Mouse (Mus musculus) brain, adult 2 months (tissue): ENCODE data around the gene Pitpnm2.
A peak's percentile ranks its signal among the peaks of the same experiment; 100 is the strongest.

Experiments used
- DNase-seq: peaks from one replicate; pipeline ENCODE4 v3.0.0; 2011; ENCODE audit warnings: low read depth, low spot score

Gene Pitpnm2

DNA sequence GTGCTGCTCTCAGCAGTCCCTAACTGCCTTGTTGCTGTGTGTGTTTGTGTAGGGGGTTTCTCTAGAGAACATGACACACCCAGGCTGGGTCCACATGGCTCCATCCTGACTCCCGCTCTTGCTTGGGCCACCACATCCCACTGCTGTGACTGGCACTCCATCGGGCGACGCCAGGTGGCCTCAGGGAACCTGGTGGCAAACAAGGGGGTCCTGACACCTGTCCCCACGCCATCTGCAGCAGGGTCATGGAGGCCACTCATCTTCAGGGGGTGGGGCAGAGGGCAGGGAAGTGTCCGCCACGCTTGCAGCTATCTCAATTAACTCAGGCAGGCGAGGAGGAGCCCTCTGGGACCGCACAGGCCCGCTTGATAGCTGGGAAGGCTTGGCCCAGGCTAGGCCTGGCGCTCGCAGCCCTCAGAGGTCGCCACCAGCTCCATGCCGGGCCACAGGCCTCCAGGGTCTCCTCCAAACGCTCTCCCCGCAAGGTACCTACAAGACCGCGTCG is 154.4 kb downstream of the Pitpnm2 start:
- peak; percentile 46 for DNase-seq

DNA sequence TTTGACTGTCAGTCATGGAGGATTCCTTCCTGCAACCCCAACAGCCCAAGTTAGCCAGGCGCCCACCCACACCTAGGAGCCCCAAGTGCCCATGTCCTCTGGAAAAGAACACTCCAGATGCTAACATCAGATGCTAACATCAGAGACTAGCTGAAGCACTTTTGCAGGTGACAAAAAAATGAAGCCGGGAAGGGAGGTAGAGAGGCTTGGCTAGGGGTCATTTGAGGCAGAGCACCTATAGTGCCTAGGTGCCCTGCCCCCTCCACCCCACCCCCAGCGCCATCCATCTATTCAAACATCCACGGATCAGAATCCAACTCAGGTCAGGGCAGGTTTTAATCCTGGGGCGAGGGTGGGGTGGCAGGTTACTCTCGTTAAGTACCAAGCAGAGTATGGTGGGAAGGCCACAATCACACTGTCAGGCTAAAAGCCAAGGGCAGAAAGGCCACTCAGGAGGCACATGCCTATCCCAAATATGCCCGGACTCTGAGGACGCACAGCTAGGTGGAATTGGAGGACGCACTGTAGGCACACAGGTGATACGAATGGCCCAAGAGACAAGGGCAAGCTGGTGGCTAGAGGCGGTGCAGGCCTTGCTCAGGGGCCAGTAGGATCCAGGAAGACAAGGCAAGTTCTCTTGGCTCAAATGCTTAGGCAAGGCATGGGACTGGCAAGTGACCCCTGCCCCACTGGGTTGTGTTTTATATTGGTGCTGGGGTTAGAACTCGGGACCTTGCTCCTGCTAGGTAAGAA is 155.5 kb downstream of the Pitpnm2 start:
- DNase-seq: no peak

GRCm38 (mm10) chr5:124093120-124093794 is 156.3 kb downstream of the Pitpnm2 start:
- DNase-seq: peak; percentile 90

DNA sequence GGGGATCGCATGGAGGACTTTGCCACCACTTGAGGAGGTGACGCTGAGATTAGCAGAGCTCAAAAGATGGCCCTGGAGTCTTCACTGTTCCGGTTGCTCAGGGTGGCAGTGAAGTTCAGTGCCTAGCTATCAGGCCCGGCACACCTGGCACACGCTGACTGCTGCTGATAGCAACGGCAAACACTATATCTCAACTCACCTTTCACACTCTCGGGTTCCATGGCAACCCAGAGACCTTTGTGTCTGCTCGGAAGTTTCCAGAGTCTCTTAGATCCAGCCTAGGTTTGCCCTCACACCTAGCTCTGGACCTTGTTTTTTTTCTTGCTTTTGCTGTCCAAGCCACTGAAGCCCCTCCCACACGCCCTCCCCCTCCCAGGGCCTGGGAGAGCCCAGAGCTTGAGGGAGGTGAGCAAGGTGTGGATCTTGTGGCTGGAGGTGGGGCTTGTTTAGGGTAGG is 157.6 kb downstream of the Pitpnm2 start:
- no peak for DNase-seq

GRCm38 (mm10) chr5:124089868-124090267 is 159.7 kb downstream of the Pitpnm2 start:
- no peak for DNase-seq

- no peak for DNase-seq
Observed at GRCm38 (mm10) chr5:124086876-124087275, 162.7 kb downstream of the Pitpnm2 start.

DNA sequence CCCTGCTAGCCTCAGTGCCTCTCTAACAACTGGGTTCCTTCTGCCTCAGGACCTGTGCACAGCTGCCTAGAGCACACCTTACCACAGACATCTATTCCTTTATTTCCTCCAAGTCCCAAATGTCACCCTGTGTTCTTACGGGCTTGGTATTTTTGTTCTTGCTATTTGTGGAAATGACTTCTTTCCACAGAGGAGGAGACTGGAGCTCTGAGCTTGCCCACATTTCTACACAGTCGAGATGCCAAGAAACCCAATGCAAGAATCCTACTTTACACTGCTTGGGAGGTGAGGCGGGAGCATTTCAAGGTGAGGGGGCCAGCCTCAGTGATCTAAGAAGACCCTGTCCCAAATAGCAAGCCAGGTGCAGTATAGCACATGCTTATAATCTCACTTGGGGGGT is 164.0 kb downstream of the Pitpnm2 start:
- peak; percentile 82 for DNase-seq

DNA sequence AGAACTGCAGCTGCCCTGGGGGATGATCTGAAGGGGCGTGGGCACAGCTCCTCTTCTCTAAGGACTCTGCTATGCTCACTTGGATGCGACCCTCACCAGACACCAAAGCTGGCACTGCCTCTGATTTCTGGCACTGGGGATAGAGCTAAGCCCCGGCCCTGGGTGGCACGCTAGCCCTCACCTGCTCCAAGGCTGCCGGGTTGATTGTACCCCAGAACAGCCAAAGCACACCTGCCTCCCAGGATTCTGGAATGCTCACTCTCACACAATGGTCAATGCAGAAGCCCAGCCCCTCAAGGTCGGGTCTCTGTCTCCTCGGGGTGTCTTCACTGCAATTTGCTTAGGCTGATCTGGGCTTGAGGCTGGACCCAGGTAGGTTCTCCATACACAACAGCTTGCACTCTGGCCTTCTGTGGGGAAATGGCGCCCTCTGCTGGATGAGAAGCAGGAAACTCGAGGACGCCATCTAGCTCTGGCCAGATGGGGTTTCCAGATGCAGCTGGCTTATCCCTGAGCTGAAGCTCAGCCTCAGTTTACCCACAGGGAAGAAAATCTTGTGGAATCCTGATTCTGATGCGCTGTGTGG is 164.9 kb downstream of the Pitpnm2 start:
- peak; percentile 93 for DNase-seq

DNA sequence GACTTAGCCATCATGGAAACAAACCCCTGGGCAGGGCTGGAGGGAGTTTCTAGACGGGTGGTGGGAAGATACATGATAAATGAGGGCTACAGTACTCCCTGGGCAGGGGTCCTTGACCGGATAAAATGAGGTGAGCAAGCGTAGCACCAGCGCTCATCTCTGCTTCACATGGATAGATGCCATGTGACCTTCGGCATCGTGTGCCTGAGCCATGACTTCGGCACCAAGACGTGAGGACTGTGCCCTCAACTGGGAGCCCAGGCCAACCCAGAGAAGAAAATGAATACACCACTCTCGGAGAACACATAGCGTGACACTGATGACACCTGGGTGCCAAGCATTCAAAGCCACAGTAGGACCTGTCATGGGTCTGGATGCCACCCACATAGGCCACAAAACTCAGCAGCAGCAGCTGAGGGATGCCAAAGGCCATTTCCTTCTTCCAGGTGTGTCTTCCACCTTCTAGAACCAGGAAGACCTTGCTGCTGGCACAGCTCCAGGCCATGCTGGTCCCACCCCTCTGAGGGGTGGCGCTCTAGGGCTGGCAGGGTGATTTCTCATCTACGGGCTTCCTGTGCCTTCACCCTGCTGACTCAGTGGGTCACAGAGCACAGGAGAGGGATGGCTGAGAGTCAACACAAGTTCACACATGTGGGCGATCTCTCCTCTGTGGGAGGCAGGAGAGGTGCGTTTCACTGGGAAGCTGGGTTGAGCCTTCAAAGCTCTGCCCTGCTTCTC is 165.5 kb downstream of the Pitpnm2 start:
- DNase-seq: peak; percentile 67

GRCm38 (mm10) chr5:124082941-124083688 is 166.4 kb downstream of the Pitpnm2 start:
- no peak for DNase-seq

- DNase-seq: no peak
Observed at GRCm38 (mm10) chr5:124082447-124082846, 167.1 kb downstream of the Pitpnm2 start.

DNA sequence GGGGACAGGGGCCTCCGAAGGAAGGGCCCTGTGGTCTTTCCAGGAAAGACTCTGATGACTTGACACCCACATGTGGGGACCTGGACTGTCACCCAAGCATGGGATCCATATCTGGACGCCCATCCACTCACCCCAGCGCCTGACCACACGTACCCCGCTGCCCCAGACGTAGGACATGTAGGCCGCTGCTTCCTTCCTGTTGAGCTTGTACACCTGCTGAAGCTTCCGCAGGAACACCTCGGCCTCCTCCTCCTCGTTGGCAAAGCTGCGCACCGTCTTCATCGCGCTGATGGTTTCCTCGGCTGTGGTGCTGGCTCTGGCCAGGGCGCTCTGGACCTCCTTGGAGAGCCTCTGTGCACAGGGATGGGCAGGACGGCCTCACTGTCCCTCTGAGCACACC is 169.7 kb downstream of the Pitpnm2 start:
- DNase-seq: no peak

- DNase-seq: peak; percentile 93
Observed at GRCm38 (mm10) chr5:124078794-124079416, 170.7 kb downstream of the Pitpnm2 start.

DNA sequence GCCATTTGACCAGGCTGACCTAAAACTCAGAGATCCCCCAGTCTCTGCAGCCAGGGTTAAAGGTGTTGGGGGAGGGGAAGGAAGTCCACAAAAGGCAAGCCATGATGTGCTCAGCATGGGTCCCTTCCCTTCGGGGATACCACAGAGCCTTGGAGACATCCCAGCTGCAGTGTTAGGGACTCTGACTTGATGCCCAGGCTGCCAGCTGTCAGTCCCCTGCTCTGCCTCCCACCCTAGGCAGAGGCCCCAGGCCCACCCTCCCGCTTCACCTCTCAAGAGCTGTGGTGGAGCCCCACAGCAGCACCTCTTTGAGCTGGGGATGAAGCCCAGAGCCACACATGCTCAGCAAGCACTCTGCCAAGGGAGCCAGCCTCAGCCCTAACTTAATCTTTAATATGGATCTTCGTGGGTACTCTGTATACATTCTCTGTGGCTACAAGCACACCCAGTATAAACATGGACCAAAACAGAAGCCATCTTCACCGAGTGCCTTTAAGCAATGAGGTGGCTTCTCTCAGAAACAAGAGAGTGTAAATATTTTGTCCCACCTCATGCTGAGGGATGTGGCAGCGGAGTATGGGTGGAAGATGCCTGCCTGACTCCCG is 171.6 kb downstream of the Pitpnm2 start:
- DNase-seq: no peak

DNA sequence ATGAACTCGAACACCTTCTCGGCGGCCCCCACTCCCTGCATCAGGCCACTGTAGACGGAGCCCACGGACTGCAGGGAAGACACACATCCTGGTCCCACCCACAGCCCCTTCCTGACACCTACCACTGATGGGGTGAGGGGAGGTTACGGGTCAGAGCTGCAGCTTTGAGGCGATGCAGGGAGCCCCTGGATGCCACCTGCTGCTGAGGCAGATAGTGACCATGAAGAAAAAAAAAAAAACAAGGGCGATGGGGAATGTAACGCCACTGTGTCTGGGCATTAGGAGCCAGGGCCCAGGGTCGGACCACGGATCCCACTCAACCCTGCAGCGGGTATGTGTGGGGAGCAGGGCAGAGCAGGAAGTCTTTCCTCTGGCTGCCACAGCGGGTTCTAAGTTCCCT is 172.3 kb downstream of the Pitpnm2 start:
- DNase-seq: no peak

- no peak for DNase-seq
Observed at GRCm38 (mm10) chr5:124076559-124076958, 173.0 kb downstream of the Pitpnm2 start.

- DNase-seq: no peak
Observed at GRCm38 (mm10) chr5:124075716-124076115, 173.8 kb downstream of the Pitpnm2 start.

GRCm38 (mm10) chr5:124074845-124075307 is 174.7 kb downstream of the Pitpnm2 start:
- DNase-seq: no peak

DNA sequence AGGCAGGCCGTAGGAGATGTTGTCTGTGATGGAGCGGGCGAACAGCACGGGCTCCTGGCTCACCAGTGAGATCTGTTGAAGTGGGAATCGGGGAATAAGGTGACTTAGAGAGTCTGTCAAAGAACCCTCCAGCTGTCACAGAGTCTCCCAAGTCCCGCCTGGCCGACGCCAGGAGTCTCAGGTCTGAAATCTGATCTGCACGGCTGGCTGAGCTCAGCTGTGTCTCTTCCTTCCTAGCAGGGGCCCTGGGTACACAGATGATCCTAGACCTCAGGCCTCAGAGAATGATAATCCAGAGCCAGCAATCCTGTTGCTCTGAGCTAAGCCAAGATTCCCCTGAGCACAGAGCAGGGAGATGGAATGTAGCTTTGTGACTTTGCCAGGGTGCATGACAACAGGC is 175.9 kb downstream of the Pitpnm2 start:
- no peak for DNase-seq

DNA sequence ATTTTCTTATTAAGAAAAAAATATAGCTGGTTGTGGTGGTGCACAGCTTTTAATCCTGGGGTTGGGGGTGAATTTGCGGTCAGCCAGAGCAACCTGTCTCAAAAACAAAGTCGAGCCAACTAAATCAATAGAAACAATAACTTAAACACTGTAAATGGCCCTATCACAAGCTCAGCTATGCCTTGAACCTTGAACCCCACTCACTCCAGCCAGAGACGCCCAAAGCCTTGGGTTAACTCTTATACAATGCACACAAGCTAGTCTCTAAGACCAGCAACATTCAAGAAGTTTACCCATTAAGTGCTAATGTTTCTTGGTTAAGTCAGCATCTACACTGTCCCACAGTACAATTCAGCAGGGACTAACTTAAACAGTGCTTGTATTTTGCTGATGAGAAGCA is 179.9 kb downstream of the Pitpnm2 start:
- DNase-seq: no peak
